Mouse (Mus musculus): ENCODE results near the gene Pou6f1.

GRCm38 (mm10) chr15:100628797-100629196 is 29.0 kb upstream of the Pou6f1 start:
- no peak for TF ChIP-seq CTCF (IDR thresholded peaks at IDR 0.05; ENCODE audit: borderline replicate concordance, control insufficient read depth, extremely low read depth, insufficient read depth, low read length, poor library complexity)
- TF ChIP-seq POLR2A (IDR thresholded peaks at IDR 0.05; ENCODE audit: control insufficient read depth, extremely low read depth, insufficient read depth, low read length, poor library complexity) = no peak
